Mouse (Mus musculus): ENCODE data around the gene Nudt19. TPM values are rescaled to one million over a fixed set of nuclear protein-coding genes. Genes with fewer than 3 reads are reported as not detected.

The Nudt19 gene
- total and polyA plus RNA-seq, 2 experiments from 2014 or later, result 58.5 to 144 TPM

DNA sequence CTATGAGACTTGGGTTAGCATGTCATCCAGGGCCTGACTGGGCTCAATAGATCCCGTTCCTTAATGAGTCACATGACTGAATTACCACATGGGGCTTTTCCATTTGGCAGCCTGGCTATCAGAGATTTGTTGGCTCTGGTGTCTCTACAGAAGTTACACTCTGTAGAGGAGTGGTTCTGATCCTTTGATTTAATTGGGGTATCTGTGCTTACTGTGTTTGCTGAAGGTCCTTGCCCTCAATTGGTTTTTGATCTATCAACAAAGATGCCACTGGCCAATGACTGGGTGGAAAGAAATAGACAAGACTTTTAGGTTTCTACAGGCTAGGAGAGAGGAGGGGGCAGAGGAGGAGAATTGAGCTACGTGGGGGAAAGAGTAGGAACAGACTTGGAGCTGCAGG, 2.6 kb upstream of the Nudt19 start:
- H3K9me3 ChIP-seq (ENCODE audit: low read length), result no peaks in the 10 kb centered on the region
- no peak for ATAC-seq
- no peak overlapping the region for H3K4me2 ChIP-seq (ENCODE audit: low read depth, low read length)
- WGBS, result 58% methylated on average over 2 of the region's 2 CpGs
- no peaks in the 10 kb centered on the region; the same call in 1 of the 2 replicates for H3K4me1 ChIP-seq (ENCODE audit: insufficient read depth, low read length)
- H3K27me3 ChIP-seq (ENCODE audit: insufficient read depth, low read length), result no peaks in the 10 kb centered on the region
- H3K36me3 ChIP-seq (ENCODE audit: insufficient read depth, low read length), result no peaks in the 10 kb centered on the region
- H3K4me3 ChIP-seq (ENCODE audit: low read length), result no peak overlapping the region
- H3K9ac ChIP-seq (replicated peaks; ENCODE audit: low read length), result no peak overlapping the region
- no peak for DNase-seq (ENCODE audit: low spot score)
- no peak overlapping the region for H3K27ac ChIP-seq
- TF ChIP-seq CTCF (IDR thresholded peaks at IDR 0.05; ENCODE audit: low read depth), result no peak

GRCm38 (mm10) chr7:35557577-35557976, 1.5 kb upstream of the Nudt19 start:
- WGBS, result 87% methylated on average over 3 of the region's 3 CpGs

GRCm38 (mm10) chr7:35556905-35557304, 801 bp upstream of the Nudt19 start:
- H3K9ac ChIP-seq (replicated peaks; ENCODE audit: low read length), result no peak overlapping the region
- no peak for ATAC-seq

More at GRCm38 (mm10) chr7:35557577-35557976, 1.5 kb upstream of the Nudt19 start:
- no peak overlapping the region for H3K27ac ChIP-seq
- no peaks in the 10 kb centered on the region for H3K27me3 ChIP-seq (ENCODE audit: insufficient read depth, low read length)
- H3K4me3 ChIP-seq (ENCODE audit: low read length), result no peak overlapping the region
- no peak overlapping the region for H3K9ac ChIP-seq (replicated peaks; ENCODE audit: low read length)
- TF ChIP-seq CTCF (IDR thresholded peaks at IDR 0.05; ENCODE audit: low read depth), result no peak
- H3K4me1 ChIP-seq (ENCODE audit: insufficient read depth, low read length), result no peaks in the 10 kb centered on the region; the same call in 1 of the 2 replicates
- no peak for ATAC-seq
- H3K4me2 ChIP-seq (ENCODE audit: low read depth, low read length), result no peak overlapping the region
- no peak for DNase-seq (ENCODE audit: low spot score)
- no peaks in the 10 kb centered on the region for H3K9me3 ChIP-seq (ENCODE audit: low read length)
- no peaks in the 10 kb centered on the region for H3K36me3 ChIP-seq (ENCODE audit: insufficient read depth, low read length)

GRCm38 (mm10) chr7:35555224-35556204, 590 bp downstream of the Nudt19 start:
- DNase-seq (ENCODE audit: low spot score) (peak; percentile 96), ATAC-seq (peak; percentile 94)
- Histone ChIP-seq H3K4me3 (ENCODE audit: low read length) (peak overlapping the region; percentile 81), H3K27me3 (ENCODE audit: insufficient read depth, low read length) (no peaks in the 10 kb centered on the region), H3K36me3 (ENCODE audit: insufficient read depth, low read length) (peaks cover 11% of the 10 kb centered on the region; the same call in 1 of the 2 replicates), H3K27ac (peak overlapping the region; percentile 98), H3K9ac (replicated peaks; ENCODE audit: low read length) (peak overlapping the region; percentile 98), H3K9me3 (ENCODE audit: low read length) (no peaks in the 10 kb centered on the region), H3K4me1 (ENCODE audit: insufficient read depth, low read length) (no peaks in the 10 kb centered on the region; the same call in 1 of the 2 replicates), H3K4me2 (ENCODE audit: low read depth, low read length) (peak overlapping the region; percentile 98)
- no peak for TF ChIP-seq CTCF (IDR thresholded peaks at IDR 0.05; ENCODE audit: low read depth)
- WGBS, result under 1% methylated on average over 93 of the region's 93 CpGs

More at GRCm38 (mm10) chr7:35556905-35557304, 801 bp upstream of the Nudt19 start:
- Histone ChIP-seq H3K4me2 (ENCODE audit: low read depth, low read length) (no peak overlapping the region), H3K9me3 (ENCODE audit: low read length) (no peaks in the 10 kb centered on the region), H3K4me1 (ENCODE audit: insufficient read depth, low read length) (no peaks in the 10 kb centered on the region; the same call in 1 of the 2 replicates), H3K36me3 (ENCODE audit: insufficient read depth, low read length) (no peaks in the 10 kb centered on the region), H3K4me3 (ENCODE audit: low read length) (no peak overlapping the region), H3K27ac (no peak overlapping the region), H3K27me3 (ENCODE audit: insufficient read depth, low read length) (no peaks in the 10 kb centered on the region)
- no peak for DNase-seq (ENCODE audit: low spot score)
- no peak for TF ChIP-seq CTCF (IDR thresholded peaks at IDR 0.05; ENCODE audit: low read depth)
- 90% methylated on average over 5 of the region's 5 CpGs for WGBS

- 4% methylated on average over 28 of the region's 28 CpGs for WGBS
- ATAC-seq, result peak; percentile 33; the same call in 1 of the 2 replicates
- H3K4me3 ChIP-seq (ENCODE audit: low read length), result peak overlapping the region; percentile 81
- DNase-seq (ENCODE audit: low spot score), result peak; percentile 62
- H3K9ac ChIP-seq (replicated peaks; ENCODE audit: low read length), result peak overlapping the region; percentile 98
- peaks cover 17% of the 10 kb centered on the region; the same call in 1 of the 2 replicates for H3K36me3 ChIP-seq (ENCODE audit: insufficient read depth, low read length)
- H3K9me3 ChIP-seq (ENCODE audit: low read length), result no peaks in the 10 kb centered on the region
- H3K27ac ChIP-seq, result peak overlapping the region; percentile 98
- no peak for TF ChIP-seq CTCF (IDR thresholded peaks at IDR 0.05; ENCODE audit: low read depth)
- no peaks in the 10 kb centered on the region; the same call in 1 of the 2 replicates for H3K4me1 ChIP-seq (ENCODE audit: insufficient read depth, low read length)
- H3K27me3 ChIP-seq (ENCODE audit: insufficient read depth, low read length), result no peaks in the 10 kb centered on the region
- peak overlapping the region; percentile 98 for H3K4me2 ChIP-seq (ENCODE audit: low read depth, low read length)
Observed at GRCm38 (mm10) chr7:35554605-35555175, 1.4 kb downstream of the Nudt19 start.

DNA sequence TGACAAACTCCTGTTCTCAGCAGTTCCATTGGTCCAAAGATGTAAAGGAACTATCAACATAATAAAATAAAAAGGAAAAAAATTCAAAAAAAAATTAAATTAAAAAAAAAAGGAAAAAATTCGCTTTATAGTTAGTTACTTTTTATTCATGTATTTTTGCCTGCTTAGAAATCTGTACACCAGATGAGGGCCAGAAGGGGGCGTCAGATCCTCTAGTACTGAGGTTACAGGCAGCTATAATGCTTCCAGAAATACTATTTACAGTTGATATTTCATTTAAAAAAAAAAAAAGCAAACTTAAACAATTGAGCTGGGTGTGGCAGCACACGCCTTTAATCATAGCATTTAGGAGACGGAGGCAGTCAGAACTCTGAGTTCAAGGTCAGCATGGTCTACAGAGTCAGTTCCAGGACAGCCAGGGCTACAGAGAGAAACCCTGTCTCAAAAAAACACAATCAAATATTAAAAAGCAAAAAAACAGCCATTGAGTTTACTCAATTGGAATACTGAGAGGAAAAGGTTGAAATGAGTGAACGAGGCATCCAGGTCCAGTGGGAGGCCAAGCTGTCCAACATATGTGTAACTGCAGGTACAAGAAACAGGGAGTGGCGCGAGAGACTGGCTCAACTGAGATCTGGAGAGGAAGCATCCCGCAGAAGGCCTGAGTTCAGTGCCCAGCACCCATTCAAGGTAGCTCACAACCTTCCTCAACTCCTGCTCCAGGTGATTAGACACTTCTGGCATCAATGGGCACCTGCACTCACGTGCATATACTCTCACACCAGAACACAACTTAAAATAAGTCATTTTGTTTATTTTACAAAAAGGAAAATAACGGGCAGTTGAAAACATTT, 2.1 kb downstream of the Nudt19 start:
- H3K36me3 ChIP-seq (ENCODE audit: insufficient read depth, low read length), result peaks cover 17% of the 10 kb centered on the region; the same call in 1 of the 2 replicates
- DNase-seq (ENCODE audit: low spot score) (peak; percentile 51), ATAC-seq (no peak)
- peak overlapping the region; percentile 81 for H3K4me3 ChIP-seq (ENCODE audit: low read length)
- 63% methylated on average over 10 of the region's 10 CpGs for WGBS
- no peaks in the 10 kb centered on the region; the same call in 1 of the 2 replicates for H3K4me1 ChIP-seq (ENCODE audit: insufficient read depth, low read length)
- peak; percentile 39; the same call in 1 of the 2 replicates for TF ChIP-seq CTCF (IDR thresholded peaks at IDR 0.05; ENCODE audit: low read depth)
- no peaks in the 10 kb centered on the region for H3K27me3 ChIP-seq (ENCODE audit: insufficient read depth, low read length)
- no peak overlapping the region for H3K27ac ChIP-seq
- H3K4me2 ChIP-seq (ENCODE audit: low read depth, low read length), result peak overlapping the region; percentile 98
- no peak overlapping the region; the same call in 1 of the 2 replicates for H3K9ac ChIP-seq (replicated peaks; ENCODE audit: low read length)
- no peaks in the 10 kb centered on the region for H3K9me3 ChIP-seq (ENCODE audit: low read length)
